Mouse (Mus musculus) heart, embryonic 14.5 days (tissue): ENCODE measurements around the gene Dab1. TPM values are rescaled to one million over a fixed set of nuclear protein-coding genes. Genes with fewer than 3 reads are reported as not detected.

Source experiments
- ATAC-seq: fragments of 200-750 bp; cut with Nextera tagmentation; 2 replicates; pipeline ENCODE4 v1.8.0; 2017; ENCODE audit warnings: low read depth, moderate TSS enrichment; ENCODE audit not compliant: insufficient number of reproducible peaks, insufficient read depth, low FRiP score
- H3K27ac ChIP-seq, 2 experiments: fragments of 200-500 bp in 1 of 2; fragments of 300-500 bp in 1 of 2; sonication (generic) in 1 of 2; replicated peaks in 1 of 2; 2 replicates each; pipeline ENCODE4 v1.5.1; 2012 to 2014; ENCODE audit warnings: low read depth in 2 of 2, low read length in 2 of 2, control low read depth in 1 of 2, mild to moderate bottlenecking in 1 of 2, mixed read lengths in 1 of 2; ENCODE audit not compliant: control insufficient read depth in 1 of 2, insufficient read depth in 1 of 2
- H3K27me3 ChIP-seq: fragments of 300-500 bp; sonication (generic); 2 replicates; pipeline ENCODE4 v1.6.1; 2014; ENCODE audit warnings: mild to moderate bottlenecking, low read length, control low read depth; ENCODE audit not compliant: control insufficient read depth, insufficient read depth
- H3K36me3 ChIP-seq: fragments of 300-500 bp; sonication (generic); 2 replicates; pipeline ENCODE4 v1.6.1; 2014; ENCODE audit warnings: mild to moderate bottlenecking, control low read depth, low read length, mixed read lengths; ENCODE audit not compliant: control insufficient read depth, insufficient read depth
- H3K4me1 ChIP-seq, 2 experiments: fragments of 200-500 bp in 1 of 2; fragments of 300-500 bp in 1 of 2; sonication (generic) in 1 of 2; 2 replicates each; pipeline ENCODE4 v1.6.1; 2012 to 2014; ENCODE audit warnings: low read length in 2 of 2, control low read depth in 1 of 2, mixed read lengths in 1 of 2; ENCODE audit not compliant: control insufficient read depth in 2 of 2, insufficient read depth in 2 of 2
- H3K4me2 ChIP-seq: fragments of 300-500 bp; sonication (generic); 2 replicates; pipeline ENCODE4 v1.6.1; 2014; ENCODE audit warnings: mild to moderate bottlenecking, low read length
- H3K4me3 ChIP-seq, 2 experiments: fragments of 200-500 bp in 1 of 2; fragments of 300-500 bp in 1 of 2; sonication (generic) in 1 of 2; 2 replicates each; pipeline ENCODE4 v1.5.1; 2012 to 2014; ENCODE audit warnings: low read length in 2 of 2, mild to moderate bottlenecking in 2 of 2, control low read depth in 1 of 2, low read depth in 1 of 2, moderate library complexity in 1 of 2; ENCODE audit not compliant: control insufficient read depth in 1 of 2, insufficient read depth in 1 of 2
- H3K9ac ChIP-seq: fragments of 300-500 bp; sonication (generic); 2 replicates; pipeline ENCODE4 v1.6.1; 2014; ENCODE audit warnings: mild to moderate bottlenecking, low read length
- H3K9me3 ChIP-seq: fragments of 300-500 bp; sonication (generic); 2 replicates; pipeline ENCODE4 v1.6.1; 2016; ENCODE audit warnings: low read length, control low read depth; ENCODE audit not compliant: control insufficient read depth
- WGBS: fragments of 180-500 bp; shearing (Covaris S2); extraction: QIAGEN DNeasy Blood & Tissue Kit; methylation state at CpG from one replicate; pipeline ENCODE4 v1.1.7; 2014; 5-methylcytosine and 5-hydroxymethylcytosine counted together
- polyA plus RNA-seq: library from polyadenylated mRNA; unstranded; fragments of >200 nt; fragmentation: Nextera tagmentation; extraction: Ambion mirVana; gene quantifications from 2 replicates; pipeline ENCODE4 v1.2.1, GENCODE M21; 2014

Gene Dab1
- polyA plus RNA-seq, 1 experiment from 2014 or later = 0.99 TPM

DNA sequence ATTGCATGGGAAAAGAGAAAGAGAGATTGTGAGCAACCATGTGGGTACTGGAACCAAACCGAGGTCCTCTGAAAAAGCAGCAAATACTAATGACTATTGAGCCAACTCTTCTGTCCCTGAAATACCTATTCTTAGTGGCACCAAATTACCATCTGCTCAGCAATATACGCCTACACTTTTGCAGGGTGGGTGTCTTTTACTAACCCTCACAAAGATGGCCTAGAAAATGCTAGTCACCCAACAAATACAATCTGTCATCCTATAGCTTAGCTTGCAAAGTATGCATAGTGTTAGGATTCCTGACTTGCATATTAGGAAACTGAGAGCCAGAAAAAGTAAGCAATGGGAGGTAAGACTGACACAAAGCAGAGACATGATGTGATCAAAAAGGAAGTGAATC, 719.2 kb downstream of the Dab1 start:
- Histone ChIP-seq H3K9me3 (no peaks in the 10 kb centered on the region), H3K4me2 (no peak overlapping the region), H3K27me3 (no peaks in the 10 kb centered on the region), H3K36me3 (no peaks in the 10 kb centered on the region), H3K4me3 (no peak overlapping the region), H3K9ac (no peak overlapping the region), H3K4me1 (no peaks in the 10 kb centered on the region), H3K27ac (no peak overlapping the region)
- 85% methylated on average over 2 of the region's 2 CpGs for WGBS
- ATAC-seq = no peak

DNA sequence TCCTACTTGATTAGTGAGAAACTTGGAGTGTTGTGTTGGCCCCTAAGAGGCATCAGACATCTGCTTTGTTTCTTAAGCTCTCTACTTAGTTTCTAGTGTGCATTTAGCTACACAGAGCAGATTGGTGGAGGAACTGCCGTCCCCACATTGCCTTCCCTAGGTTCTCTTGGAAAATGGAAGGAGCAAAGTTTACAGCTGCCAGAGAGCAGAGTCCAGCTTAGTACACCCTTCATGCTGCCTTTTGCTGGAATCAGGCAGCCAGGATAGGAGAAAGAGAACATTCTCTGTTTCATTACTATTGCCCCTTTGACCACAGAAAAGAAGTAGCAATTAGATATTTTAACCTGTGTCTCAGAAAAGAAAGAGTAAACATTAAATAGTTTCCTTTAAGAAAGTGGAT, 742.2 kb downstream of the Dab1 start:
- Histone ChIP-seq H3K4me3 (no peak overlapping the region), H3K4me2 (no peak overlapping the region), H3K9me3 (no peaks in the 10 kb centered on the region), H3K9ac (no peak overlapping the region), H3K4me1 (no peaks in the 10 kb centered on the region), H3K27ac (no peak overlapping the region), H3K36me3 (no peaks in the 10 kb centered on the region), H3K27me3 (peaks cover 27% of the 10 kb centered on the region)
- ATAC-seq = no peak
- WGBS = 53% methylated on average over 1 of the region's 1 CpGs

DNA sequence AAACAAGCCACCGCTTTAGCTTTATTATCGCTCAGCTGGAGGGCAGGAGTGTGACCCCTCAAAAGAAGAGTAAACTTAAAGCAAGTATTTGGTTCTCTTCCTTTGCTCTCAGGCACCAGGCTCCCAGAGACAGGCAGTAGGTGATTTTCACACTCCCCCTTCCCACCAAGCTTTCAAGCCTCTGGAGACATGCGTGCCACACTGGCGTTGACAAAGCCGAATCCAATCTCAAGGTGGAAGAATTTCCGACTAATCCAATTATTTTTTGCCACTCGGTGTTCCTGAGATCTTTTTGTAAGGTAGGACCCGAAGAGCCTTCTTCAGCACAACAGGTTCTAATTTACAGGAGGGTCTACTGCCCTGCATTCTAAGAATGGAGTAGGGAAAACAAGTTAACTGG, 747.3 kb downstream of the Dab1 start:
- Histone ChIP-seq H3K4me2 (peak overlapping the region; percentile 99), H3K27me3 (peaks cover 78% of the 10 kb centered on the region), H3K9ac (peak overlapping the region; percentile 61; the same call in 1 of the 2 replicates), H3K27ac (no peak overlapping the region), H3K4me3 (peak overlapping the region; percentile 64 to 68), H3K9me3 (no peaks in the 10 kb centered on the region), H3K36me3 (no peaks in the 10 kb centered on the region), H3K4me1 (peaks cover 5 to 14% of the 10 kb centered on the region in 2 experiments; a peak in 3 of 4 replicates)
- 9% methylated on average over 8 of the region's 8 CpGs for WGBS
- no peak for ATAC-seq

DNA sequence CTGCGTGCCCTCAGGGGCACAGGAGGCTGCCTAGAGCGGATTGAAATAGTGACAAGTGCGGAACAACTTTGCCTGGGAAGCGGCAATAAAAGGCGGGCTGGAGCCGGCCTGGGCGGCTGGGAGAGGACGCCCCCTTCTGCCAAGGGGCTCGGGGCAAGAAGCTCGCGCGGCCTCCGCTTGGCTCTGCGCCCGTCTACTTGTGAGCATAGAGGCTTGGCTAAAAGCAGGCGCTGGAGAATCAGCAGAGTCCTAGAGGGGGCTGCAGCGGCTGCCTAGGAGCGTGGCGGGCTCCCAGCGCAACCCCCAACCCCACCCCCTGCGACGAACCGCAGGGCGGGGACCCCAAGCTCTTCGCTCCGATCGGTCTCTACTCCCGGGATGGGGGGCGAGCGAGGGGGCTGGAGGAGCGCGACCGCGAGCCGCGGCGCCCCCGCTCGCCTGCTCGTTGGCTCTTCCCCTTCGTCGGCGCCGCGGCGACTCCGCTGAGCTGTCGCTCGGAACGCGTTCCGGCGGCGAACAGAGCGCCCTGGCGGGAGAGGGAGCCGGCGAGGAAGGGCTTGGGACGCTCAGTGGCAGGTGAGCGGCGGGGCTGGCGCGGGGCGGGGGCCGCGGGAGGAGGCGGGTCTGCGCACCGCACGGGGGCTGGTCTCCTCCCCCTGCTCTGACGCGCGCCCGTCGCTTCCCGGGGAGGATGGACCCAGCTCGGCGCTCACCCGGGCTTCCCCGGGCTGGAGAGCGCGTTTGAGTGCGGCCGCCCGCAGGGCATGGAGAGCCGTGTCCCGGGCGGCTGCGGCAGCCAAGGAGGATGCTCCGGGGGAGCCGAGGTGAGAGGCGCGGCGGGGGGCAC, 748.0 kb downstream of the Dab1 start:
- WGBS = under 1% methylated on average over 48 of the region's 94 CpGs
- H3K9me3 ChIP-seq = no peaks in the 10 kb centered on the region
- no peak overlapping the region for H3K27ac ChIP-seq
- ATAC-seq = peak; percentile 67
- peak overlapping the region; percentile 99 for H3K4me2 ChIP-seq
- H3K9ac ChIP-seq = peak overlapping the region; percentile 61
- peaks cover 82% of the 10 kb centered on the region for H3K27me3 ChIP-seq
- no peaks in the 10 kb centered on the region for H3K36me3 ChIP-seq
- peak overlapping the region; percentile 64 to 68 for H3K4me3 ChIP-seq
- H3K4me1 ChIP-seq = peaks cover 5 to 14% of the 10 kb centered on the region in 2 experiments; a peak in 3 of 4 replicates

DNA sequence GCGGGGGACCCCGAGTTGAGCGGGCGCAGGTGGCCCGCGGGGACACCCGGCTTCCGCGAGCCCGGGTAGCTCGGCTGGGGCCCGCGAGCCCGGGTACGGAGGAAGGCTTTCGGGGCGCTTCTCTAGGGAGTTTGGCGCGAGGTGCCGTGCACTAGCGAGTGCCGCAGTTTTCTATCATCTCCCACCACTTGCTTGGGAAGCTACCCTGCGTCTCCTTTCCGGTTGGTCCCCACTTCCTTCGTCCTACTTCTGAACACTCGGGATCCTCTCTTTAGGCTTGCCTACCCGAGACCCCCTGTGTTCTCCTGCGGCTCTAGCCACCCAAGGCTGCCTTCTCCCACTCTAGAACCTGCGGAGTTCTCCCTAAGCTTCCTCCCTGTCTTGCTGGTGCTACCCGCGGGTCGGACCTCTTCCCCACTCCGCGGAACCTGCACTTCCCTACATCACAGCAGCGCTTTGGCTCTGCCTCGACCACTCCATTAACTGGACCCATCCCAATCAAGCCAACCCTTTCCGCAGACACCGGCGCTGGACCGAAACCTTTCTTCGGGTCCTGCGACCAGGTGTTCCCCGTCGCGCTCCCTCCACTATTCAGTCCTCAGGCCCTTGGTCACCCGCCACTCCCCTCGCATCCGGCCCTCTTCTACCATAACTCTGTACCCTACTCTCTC, 748.7 kb downstream of the Dab1 start:
- H3K4me2 ChIP-seq = peak overlapping the region; percentile 99
- ATAC-seq = no peak
- no peaks in the 10 kb centered on the region for H3K9me3 ChIP-seq
- no peak overlapping the region for H3K27ac ChIP-seq
- no peaks in the 10 kb centered on the region for H3K36me3 ChIP-seq
- H3K4me3 ChIP-seq = peak overlapping the region; percentile 64 to 68
- peak overlapping the region; percentile 61 for H3K9ac ChIP-seq
- peaks cover 84% of the 10 kb centered on the region for H3K27me3 ChIP-seq
- H3K4me1 ChIP-seq = peaks cover 5 to 14% of the 10 kb centered on the region in 2 experiments; a peak in 3 of 4 replicates
- 1% methylated on average over 35 of the region's 48 CpGs for WGBS

DNA sequence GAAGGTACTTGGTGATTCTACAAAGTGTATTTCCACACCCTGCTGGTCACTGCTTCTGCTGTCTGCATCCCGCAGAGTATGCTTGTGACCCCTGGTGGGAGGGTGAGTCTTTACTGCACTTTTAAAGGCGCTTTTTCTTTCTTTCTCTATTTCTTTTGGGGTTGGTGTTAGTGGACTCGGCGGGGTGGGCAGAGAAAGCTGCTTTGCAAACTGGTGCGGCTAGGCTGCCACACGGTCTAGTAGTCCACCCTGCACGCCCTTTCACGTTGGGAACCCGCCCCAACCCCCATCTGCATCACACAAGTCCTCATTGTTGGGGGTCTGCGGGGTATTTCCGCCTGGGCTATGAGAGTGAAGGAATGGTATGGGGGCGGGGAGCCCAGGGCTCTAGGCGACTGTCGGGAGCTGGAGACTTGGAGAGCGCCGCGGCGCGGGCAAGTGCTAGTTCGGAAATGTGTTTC, 749.4 kb downstream of the Dab1 start:
- no peak for ATAC-seq
- no peak overlapping the region for H3K9ac ChIP-seq
- peaks cover 83% of the 10 kb centered on the region for H3K27me3 ChIP-seq
- H3K9me3 ChIP-seq = no peaks in the 10 kb centered on the region
- peak overlapping the region; percentile 64 to 68 for H3K4me3 ChIP-seq
- WGBS = under 1% methylated on average over 20 of the region's 20 CpGs
- no peak overlapping the region for H3K27ac ChIP-seq
- H3K36me3 ChIP-seq = no peaks in the 10 kb centered on the region
- peaks cover 5 to 14% of the 10 kb centered on the region in 2 experiments; a peak in 3 of 4 replicates for H3K4me1 ChIP-seq
- peak overlapping the region; percentile 99 for H3K4me2 ChIP-seq

DNA sequence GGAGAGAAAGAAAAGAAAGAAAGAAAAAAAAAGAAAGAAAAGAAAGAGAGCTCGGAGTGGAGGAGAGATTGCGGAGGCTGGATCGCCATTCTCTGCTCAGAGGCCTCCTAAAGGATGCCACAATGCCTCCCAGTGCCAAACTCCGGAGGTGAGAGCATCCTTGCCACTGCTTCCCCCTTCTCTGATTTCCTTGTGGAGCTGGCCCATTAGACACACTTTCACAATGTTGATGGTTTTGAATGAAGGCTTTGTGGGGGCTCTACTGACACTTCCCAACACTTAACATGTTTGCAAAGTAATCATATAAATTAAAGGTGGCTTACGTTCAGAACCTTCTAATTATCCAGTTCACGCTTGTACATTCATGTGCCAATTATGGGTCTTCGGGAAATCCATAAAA, 749.9 kb downstream of the Dab1 start:
- Histone ChIP-seq H3K27me3 (peaks cover 80% of the 10 kb centered on the region), H3K27ac (no peak overlapping the region), H3K36me3 (no peaks in the 10 kb centered on the region), H3K4me1 (peaks cover 5 to 14% of the 10 kb centered on the region in 2 experiments; a peak in 3 of 4 replicates), H3K4me2 (peak overlapping the region; percentile 99), H3K4me3 (peak overlapping the region in 1 of 2 experiments; percentile 68; a peak in 2 of 4 replicates), H3K9me3 (no peaks in the 10 kb centered on the region), H3K9ac (no peak overlapping the region)
- ATAC-seq = no peak
- WGBS = 11% methylated on average over 7 of the region's 7 CpGs
